Mouse (Mus musculus): ENCODE measurements at regions not wholly inside any gene's neighbourhood (a gene's known extent, or its start where the extent isn't known, plus 50 kb on each side); places are given as distances from the start of the nearest gene placed in this dataset.

GRCm38 (mm10) chr15:69923833-69924232 is 3423.1 kb upstream of the Lrrc6 start:
- Histone ChIP-seq H3K4me2 (ENCODE audit: low read length) (no peak overlapping the region), H3K9me3 (replicated peaks; ENCODE audit: control insufficient read depth, low read length) (no peaks in the 10 kb centered on the region), H3K4me1 (ENCODE audit: control insufficient read depth, insufficient read depth, low read length) (no peaks in the 10 kb centered on the region), H3K27me3 (replicated peaks; ENCODE audit: control insufficient read depth, insufficient read depth, low read length) (no peaks in the 10 kb centered on the region), H3K36me3 (ENCODE audit: control insufficient read depth, insufficient read depth, low read length) (no peaks in the 10 kb centered on the region), H3K27ac (ENCODE audit: low read depth, low read length) (no peak overlapping the region; the same call in 1 of the 2 replicates), H3K4me3 (ENCODE audit: low read depth, low read length) (no peak overlapping the region), H3K9ac (ENCODE audit: low read length) (no peak overlapping the region)
- WGBS = 16% methylated on average over 4 of the region's 4 CpGs
- DNase-seq (ENCODE audit: low spot score) (peak; percentile 89), ATAC-seq (peak; percentile 95)

DNA sequence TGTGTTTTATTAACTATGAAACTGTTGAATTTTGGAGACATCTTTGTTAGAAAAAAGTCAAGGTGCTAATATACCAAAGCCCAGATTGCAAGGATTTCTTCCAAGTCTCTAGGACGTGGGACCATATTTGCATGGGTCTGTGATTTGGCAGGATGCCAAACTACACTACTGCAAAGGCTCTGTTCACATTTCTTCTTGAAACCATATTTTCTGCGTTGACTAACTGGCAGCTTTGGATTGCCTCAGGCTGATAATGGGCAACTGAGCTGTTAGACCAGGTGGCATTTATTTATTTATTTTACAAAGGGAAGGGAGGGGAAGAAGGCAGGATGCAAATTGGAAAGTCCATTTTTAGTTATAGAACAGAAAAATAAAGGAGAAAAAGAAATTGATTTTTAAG is 3422.6 kb upstream of the Lrrc6 start:
- DNase-seq (ENCODE audit: low spot score) (peak; percentile 91), ATAC-seq (peak; percentile 91)
- no peaks in the 10 kb centered on the region for H3K27me3 ChIP-seq (replicated peaks; ENCODE audit: control insufficient read depth, insufficient read depth, low read length)
- no peak overlapping the region for H3K27ac ChIP-seq (ENCODE audit: low read depth, low read length)
- no peak overlapping the region for H3K4me3 ChIP-seq (ENCODE audit: low read depth, low read length)
- WGBS = 11% methylated on average over 2 of the region's 2 CpGs
- H3K9ac ChIP-seq (ENCODE audit: low read length) = no peak overlapping the region
- H3K36me3 ChIP-seq (ENCODE audit: control insufficient read depth, insufficient read depth, low read length) = no peaks in the 10 kb centered on the region
- no peak overlapping the region for H3K4me2 ChIP-seq (ENCODE audit: low read length)
- no peaks in the 10 kb centered on the region for H3K4me1 ChIP-seq (ENCODE audit: control insufficient read depth, insufficient read depth, low read length)
- no peaks in the 10 kb centered on the region for H3K9me3 ChIP-seq (replicated peaks; ENCODE audit: control insufficient read depth, low read length)

DNA sequence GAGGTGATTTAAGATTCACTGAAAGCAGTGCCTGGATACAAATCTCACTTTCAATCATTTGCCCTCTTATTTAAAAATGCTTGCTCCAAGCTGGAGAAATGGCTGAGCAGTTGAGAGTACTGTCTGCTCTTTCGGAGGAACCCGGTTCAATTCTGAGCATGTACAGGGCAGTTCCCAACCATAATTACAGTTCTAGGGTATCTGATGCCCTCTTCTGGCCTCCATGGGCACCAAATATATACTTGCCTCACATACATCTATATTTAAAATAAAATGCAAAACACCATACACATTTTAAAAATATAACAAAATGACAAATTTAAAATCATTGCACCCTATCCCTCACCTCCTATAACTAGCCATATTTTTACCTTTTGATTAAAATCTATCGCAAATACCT is 3421.5 kb upstream of the Lrrc6 start:
- DNase-seq (ENCODE audit: low spot score) (peak; percentile 41), ATAC-seq (no peak)
- H3K4me1 ChIP-seq (ENCODE audit: control insufficient read depth, insufficient read depth, low read length) = no peaks in the 10 kb centered on the region
- H3K4me3 ChIP-seq (ENCODE audit: low read depth, low read length) = no peak overlapping the region
- no peak overlapping the region for H3K4me2 ChIP-seq (ENCODE audit: low read length)
- H3K36me3 ChIP-seq (ENCODE audit: control insufficient read depth, insufficient read depth, low read length) = no peaks in the 10 kb centered on the region
- no peak overlapping the region for H3K27ac ChIP-seq (ENCODE audit: low read depth, low read length)
- 79% methylated on average over 3 of the region's 3 CpGs for WGBS
- H3K27me3 ChIP-seq (replicated peaks; ENCODE audit: control insufficient read depth, insufficient read depth, low read length) = no peaks in the 10 kb centered on the region
- no peak overlapping the region for H3K9ac ChIP-seq (ENCODE audit: low read length)
- H3K9me3 ChIP-seq (replicated peaks; ENCODE audit: control insufficient read depth, low read length) = no peaks in the 10 kb centered on the region

DNA sequence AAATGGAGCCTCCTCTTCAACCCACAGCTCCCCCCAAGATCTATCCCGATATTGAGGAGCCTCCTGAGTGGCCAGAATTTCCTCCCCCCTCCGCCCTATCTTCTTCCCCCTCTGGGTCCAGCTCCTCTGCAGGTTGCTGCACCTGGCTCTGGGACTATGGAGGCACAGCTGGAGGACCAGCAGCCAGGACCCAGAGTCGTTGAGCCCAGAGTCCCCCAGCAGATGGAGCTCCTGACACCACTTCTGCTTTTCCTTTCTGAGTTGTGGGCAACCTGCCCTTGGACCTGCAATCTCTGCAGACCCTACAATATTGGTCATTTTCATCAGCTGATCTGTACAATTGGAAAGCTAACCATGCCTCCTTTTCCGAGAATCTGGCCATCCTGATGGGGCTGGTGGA is 3385.1 kb upstream of the Lrrc6 start:
- H3K4me2 ChIP-seq (ENCODE audit: low read length) = no peak overlapping the region
- no peaks in the 10 kb centered on the region for H3K4me1 ChIP-seq (ENCODE audit: control insufficient read depth, insufficient read depth, low read length)
- H3K27me3 ChIP-seq (replicated peaks; ENCODE audit: control insufficient read depth, insufficient read depth, low read length) = no peaks in the 10 kb centered on the region
- no peaks in the 10 kb centered on the region for H3K36me3 ChIP-seq (ENCODE audit: control insufficient read depth, insufficient read depth, low read length)
- no peaks in the 10 kb centered on the region for H3K9me3 ChIP-seq (replicated peaks; ENCODE audit: control insufficient read depth, low read length)
- no peak overlapping the region for H3K4me3 ChIP-seq (ENCODE audit: low read depth, low read length)
- no peak for ATAC-seq
- no peak overlapping the region for H3K9ac ChIP-seq (ENCODE audit: low read length)
- H3K27ac ChIP-seq (ENCODE audit: low read depth, low read length) = no peak overlapping the region
- WGBS = 76% methylated on average over 4 of the region's 4 CpGs
- DNase-seq (ENCODE audit: low spot score) = no peak

GRCm38 (mm10) chr15:69878511-69878910 is 3377.8 kb upstream of the Lrrc6 start:
- Histone ChIP-seq H3K27me3 (replicated peaks; ENCODE audit: control insufficient read depth, insufficient read depth, low read length) (no peaks in the 10 kb centered on the region), H3K27ac (ENCODE audit: low read depth, low read length) (no peak overlapping the region), H3K4me1 (ENCODE audit: control insufficient read depth, insufficient read depth, low read length) (no peaks in the 10 kb centered on the region), H3K9me3 (replicated peaks; ENCODE audit: control insufficient read depth, low read length) (no peaks in the 10 kb centered on the region), H3K36me3 (ENCODE audit: control insufficient read depth, insufficient read depth, low read length) (no peaks in the 10 kb centered on the region), H3K4me3 (ENCODE audit: low read depth, low read length) (no peak overlapping the region), H3K4me2 (ENCODE audit: low read length) (no peak overlapping the region), H3K9ac (ENCODE audit: low read length) (no peak overlapping the region)
- DNase-seq (ENCODE audit: low spot score) (no peak), ATAC-seq (no peak)

DNA sequence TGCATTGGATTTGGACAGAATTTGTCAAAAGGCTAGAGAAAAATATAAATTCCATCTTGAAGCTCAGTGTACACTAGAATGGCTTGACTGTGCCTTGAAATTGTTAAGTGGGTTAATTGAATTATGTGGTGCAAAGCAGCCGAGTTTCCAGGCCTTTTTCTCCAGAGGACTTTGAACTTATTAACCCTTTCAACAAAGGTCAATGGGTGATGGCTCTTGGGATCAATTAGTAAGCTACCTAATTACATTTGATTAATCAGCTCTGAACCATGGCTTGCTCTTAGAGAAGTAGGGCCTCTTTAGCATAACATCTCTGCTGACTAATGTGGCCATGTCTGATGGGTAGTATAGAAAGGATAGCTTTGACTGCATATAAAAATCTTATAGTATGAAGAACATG is 3352.8 kb upstream of the Lrrc6 start:
- WGBS = 7% methylated on average over 1 of the region's 1 CpGs
- no peaks in the 10 kb centered on the region for H3K27me3 ChIP-seq (replicated peaks; ENCODE audit: control insufficient read depth, insufficient read depth, low read length)
- no peak for DNase-seq (ENCODE audit: low spot score)
- H3K4me2 ChIP-seq (ENCODE audit: low read length) = no peak overlapping the region
- no peaks in the 10 kb centered on the region for H3K9me3 ChIP-seq (replicated peaks; ENCODE audit: control insufficient read depth, low read length)
- no peak overlapping the region for H3K4me3 ChIP-seq (ENCODE audit: low read depth, low read length)
- H3K27ac ChIP-seq (ENCODE audit: low read depth, low read length) = no peak overlapping the region
- no peaks in the 10 kb centered on the region for H3K4me1 ChIP-seq (ENCODE audit: control insufficient read depth, insufficient read depth, low read length)
- ATAC-seq = no peak
- H3K36me3 ChIP-seq (ENCODE audit: control insufficient read depth, insufficient read depth, low read length) = no peaks in the 10 kb centered on the region
- no peak overlapping the region for H3K9ac ChIP-seq (ENCODE audit: low read length)

DNA sequence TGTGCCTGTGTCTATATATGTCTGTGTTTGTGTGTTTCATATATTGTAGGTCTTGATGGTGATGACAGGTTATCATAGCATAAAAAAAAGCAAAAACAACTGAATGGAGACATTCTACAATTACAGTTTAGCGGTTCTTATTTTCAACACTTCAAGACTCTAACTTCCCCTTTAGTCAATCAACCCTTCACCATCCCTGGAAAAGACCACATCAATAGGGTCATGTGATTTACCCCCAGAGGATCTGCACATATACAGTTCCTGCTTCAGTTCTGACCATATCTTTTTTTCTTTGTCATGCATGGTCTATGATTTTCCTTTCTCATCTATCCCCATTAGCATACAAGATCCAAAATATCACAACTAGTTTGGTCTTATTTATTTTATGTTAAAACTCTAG is 3348.9 kb upstream of the Lrrc6 start:
- no peak for ATAC-seq
- DNase-seq (ENCODE audit: low spot score) = no peak
- H3K27ac ChIP-seq (ENCODE audit: low read depth, low read length) = no peak overlapping the region

More for the DNA sequence above, 3348.9 kb upstream of the Lrrc6 start:
- H3K9me3 ChIP-seq (replicated peaks; ENCODE audit: control insufficient read depth, low read length) = no peaks in the 10 kb centered on the region
- H3K36me3 ChIP-seq (ENCODE audit: control insufficient read depth, insufficient read depth, low read length) = no peaks in the 10 kb centered on the region
- 100% methylated on average over 1 of the region's 1 CpGs for WGBS
- no peak overlapping the region for H3K4me2 ChIP-seq (ENCODE audit: low read length)
- H3K9ac ChIP-seq (ENCODE audit: low read length) = no peak overlapping the region
- no peaks in the 10 kb centered on the region for H3K27me3 ChIP-seq (replicated peaks; ENCODE audit: control insufficient read depth, insufficient read depth, low read length)
- no peak overlapping the region for H3K4me3 ChIP-seq (ENCODE audit: low read depth, low read length)
- H3K4me1 ChIP-seq (ENCODE audit: control insufficient read depth, insufficient read depth, low read length) = no peaks in the 10 kb centered on the region
